Mouse (Mus musculus): ENCODE measurements around the gene Gm1110. TPM values are rescaled to one million over a fixed set of nuclear protein-coding genes. Genes with fewer than 3 reads are reported as not detected.

Gm1110 gene
- polyA plus RNA-seq, 1 experiment from 2014 or later = not detected

Other genes starting within 250 kb of the Gm1110 start
- 5.9 and 7.2 TPM in 2 replicates for gene B3gat1, start 189.4 kb downstream of the Gm1110 start, polyA plus RNA-seq (2014; fragmentation: Nextera tagmentation; extraction: Ambion mirVana)
- gene Glb1l2, start 116.6 kb downstream of the Gm1110 start, polyA plus RNA-seq (2014; fragmentation: Nextera tagmentation; extraction: Ambion mirVana) = 3.1 and 3.8 TPM in 2 replicates
- not detected in 2 replicates for gene Glb1l3, start 62.2 kb downstream of the Gm1110 start, polyA plus RNA-seq (2014; fragmentation: Nextera tagmentation; extraction: Ambion mirVana)
- 35.8 and 40.8 TPM in 2 replicates for gene Acad8, start 76.5 kb upstream of the Gm1110 start, polyA plus RNA-seq (2014; fragmentation: Nextera tagmentation; extraction: Ambion mirVana)
- 139 and 146 TPM in 2 replicates for gene Thyn1, start 76.6 kb upstream of the Gm1110 start, polyA plus RNA-seq (2014; fragmentation: Nextera tagmentation; extraction: Ambion mirVana)
- 62.6 and 63.5 TPM in 2 replicates for gene Vps26b, start 107.0 kb upstream of the Gm1110 start, polyA plus RNA-seq (2014; fragmentation: Nextera tagmentation; extraction: Ambion mirVana)
- gene Ncapd3, start 107.1 kb upstream of the Gm1110 start, polyA plus RNA-seq (2014; fragmentation: Nextera tagmentation; extraction: Ambion mirVana) = 36.8 and 42.4 TPM in 2 replicates
- gene Jam3, start 232.3 kb upstream of the Gm1110 start, polyA plus RNA-seq (2014; fragmentation: Nextera tagmentation; extraction: Ambion mirVana) = 137 and 138 TPM in 2 replicates